Mouse (Mus musculus) lung, embryonic 14.5 days (tissue): ENCODE measurements at regions not wholly inside any gene's neighbourhood (a gene's known extent, or its start where the extent isn't known, plus 50 kb on each side); places are given as distances from the start of the nearest gene placed in this dataset.

Experiments used
- ATAC-seq: fragments of 200-750 bp; cut with Nextera tagmentation; 2 replicates; pipeline ENCODE4 v1.8.0; 2017; ENCODE audit warnings: mild to moderate bottlenecking, moderate TSS enrichment, moderate library complexity; ENCODE audit not compliant: insufficient read depth
- DNase-seq: peaks from one replicate; pipeline ENCODE4 v3.0.0-alpha.2; 2015
- H3K27ac ChIP-seq: fragments of 300-500 bp; sonication (generic); 2 replicates; pipeline ENCODE4 v1.5.1; 2014; ENCODE audit warnings: low read depth, mild to moderate bottlenecking, moderate library complexity
- H3K27me3 ChIP-seq: fragments of 300-500 bp; sonication (generic); 2 replicates; pipeline ENCODE4 v1.6.1; 2014; ENCODE audit warnings: low read length, control low read depth; ENCODE audit not compliant: insufficient read depth
- H3K36me3 ChIP-seq: fragments of 300-500 bp; sonication (generic); 2 replicates; pipeline ENCODE4 v1.6.1; 2014; ENCODE audit warnings: control low read depth; ENCODE audit not compliant: insufficient read depth
- H3K4me1 ChIP-seq: fragments of 300-500 bp; sonication (generic); 2 replicates; pipeline ENCODE4 v1.6.1; 2014; ENCODE audit warnings: antibody characterized with exemption, control low read depth; ENCODE audit not compliant: insufficient read depth
- H3K4me2 ChIP-seq: fragments of 300-500 bp; sonication (generic); 2 replicates; pipeline ENCODE4 v1.6.1; 2014; ENCODE audit warnings: mild to moderate bottlenecking
- H3K4me3 ChIP-seq: fragments of 300-500 bp; sonication (generic); 2 replicates; pipeline ENCODE4 v1.5.1; 2014; ENCODE audit warnings: low read depth, low read length
- H3K9ac ChIP-seq: fragments of 300-500 bp; sonication (generic); 2 replicates; pipeline ENCODE4 v1.6.1; 2014
- H3K9me3 ChIP-seq: fragments of 300-500 bp; sonication (generic); 2 replicates; pipeline ENCODE4 v1.6.1; 2016; ENCODE audit warnings: low read depth, low read length, control low read depth
- CTCF ChIP-seq: IDR thresholded peaks from 2 replicates; pipeline ENCODE4 v1.5.1; 2016; ENCODE audit warnings: antibody characterized with exemption, low read depth
- WGBS: fragments of 180-500 bp; shearing (Covaris S2); extraction: QIAGEN DNeasy Blood & Tissue Kit; methylation state at CpG from one replicate; pipeline ENCODE4 v1.1.7; 2014; 5-methylcytosine and 5-hydroxymethylcytosine counted together

- no peak overlapping the region for H3K9ac ChIP-seq
- ATAC-seq: no peak
- no peak overlapping the region for H3K4me3 ChIP-seq
- no peaks in the 10 kb centered on the region for H3K4me1 ChIP-seq
- no peak for TF ChIP-seq CTCF
- no peak overlapping the region for H3K4me2 ChIP-seq
- no peaks in the 10 kb centered on the region for H3K9me3 ChIP-seq
- no peaks in the 10 kb centered on the region for H3K27me3 ChIP-seq
- whole genome bisulfite sequencing: 83% methylated on average over 3 of the region's 3 CpGs
- H3K36me3 ChIP-seq: no peaks in the 10 kb centered on the region
- H3K27ac ChIP-seq: no peak overlapping the region
- no peak for DNase-seq
Measured at GRCm38 (mm10) chr15:53009337-53009736, 875.4 kb upstream of the Gm7489 start.
